Mouse (Mus musculus) lung, postnatal 0 days (tissue): ENCODE results near the gene Add1. TPM values are rescaled to one million over a fixed set of nuclear protein-coding genes. Genes with fewer than 3 reads are reported as not detected.
"Not testable (repeated sequence)": the region's sequence is repeated elsewhere in the genome, so short reads cannot be mapped to it uniquely, and the experiment has no call there.

Source experiments
- ATAC-seq: fragments of 200-750 bp; cut with Nextera tagmentation; 2 replicates; pipeline ENCODE4 v1.8.0; 2017; ENCODE audit warnings: moderate library complexity
- DNase-seq: peaks from one replicate; pipeline ENCODE4 v3.0.0-alpha.2; 2016; ENCODE audit warnings: low spot score
- H3K27ac ChIP-seq: fragments of 300-500 bp; sonication (generic); 2 replicates; pipeline ENCODE4 v1.5.1; 2014; ENCODE audit warnings: antibody characterized with exemption, mild to moderate bottlenecking, low read length, mixed read lengths
- H3K27me3 ChIP-seq: fragments of 300-500 bp; sonication (generic); replicated peaks from 2 replicates; pipeline ENCODE4 v1.6.1; 2014; ENCODE audit warnings: low read length, mixed read lengths; ENCODE audit not compliant: insufficient read depth
- H3K36me3 ChIP-seq: fragments of 300-500 bp; sonication (generic); 2 replicates; pipeline ENCODE4 v1.6.1; 2014; ENCODE audit warnings: low read length, mixed read lengths; ENCODE audit not compliant: insufficient read depth
- H3K4me1 ChIP-seq: fragments of 300-500 bp; sonication (generic); 2 replicates; pipeline ENCODE4 v1.6.1; 2014; ENCODE audit warnings: antibody characterized with exemption, low read depth, low read length, mixed read lengths; ENCODE audit not compliant: insufficient read depth
- H3K4me2 ChIP-seq: fragments of 300-500 bp; sonication (generic); replicated peaks from 2 replicates; pipeline ENCODE4 v1.6.1; 2014; ENCODE audit warnings: low read depth, mild to moderate bottlenecking, low read length, moderate library complexity, mixed read lengths
- H3K4me3 ChIP-seq: fragments of 300-500 bp; sonication (generic); 2 replicates; pipeline ENCODE4 v1.5.1; 2014; ENCODE audit warnings: low read depth, low read length
- H3K9ac ChIP-seq: fragments of 300-500 bp; sonication (generic); replicated peaks from 2 replicates; pipeline ENCODE4 v1.6.1; 2014; ENCODE audit warnings: low read depth, mild to moderate bottlenecking
- H3K9me3 ChIP-seq: fragments of 300-500 bp; sonication (generic); 2 replicates; pipeline ENCODE4 v1.6.1; 2016; ENCODE audit warnings: low read length, mixed read lengths
- CTCF ChIP-seq: IDR thresholded peaks from 2 replicates; pipeline ENCODE4 v1.5.1; 2016; ENCODE audit warnings: antibody characterized with exemption, mild to moderate bottlenecking
- EP300 ChIP-seq: IDR thresholded peaks from 2 replicates; pipeline ENCODE4 v1.6.1; 2016; ENCODE audit warnings: antibody characterized with exemption, mild to moderate bottlenecking, control low read depth
- WGBS: fragments of 180-500 bp; shearing (Covaris S2); extraction: QIAGEN DNeasy Blood & Tissue Kit; methylation state at CpG from one replicate; pipeline ENCODE4 v1.1.7; 2014; 5-methylcytosine and 5-hydroxymethylcytosine counted together
- polyA plus RNA-seq: library from polyadenylated mRNA; unstranded; fragments of >200 nt; fragmentation: Nextera tagmentation; extraction: Ambion mirVana; gene quantifications from 2 replicates; pipeline ENCODE4 v1.2.1, GENCODE M21; 2015

Gene Add1
- polyA plus RNA-seq, 1 experiment from 2014 or later = 135 TPM

DNA sequence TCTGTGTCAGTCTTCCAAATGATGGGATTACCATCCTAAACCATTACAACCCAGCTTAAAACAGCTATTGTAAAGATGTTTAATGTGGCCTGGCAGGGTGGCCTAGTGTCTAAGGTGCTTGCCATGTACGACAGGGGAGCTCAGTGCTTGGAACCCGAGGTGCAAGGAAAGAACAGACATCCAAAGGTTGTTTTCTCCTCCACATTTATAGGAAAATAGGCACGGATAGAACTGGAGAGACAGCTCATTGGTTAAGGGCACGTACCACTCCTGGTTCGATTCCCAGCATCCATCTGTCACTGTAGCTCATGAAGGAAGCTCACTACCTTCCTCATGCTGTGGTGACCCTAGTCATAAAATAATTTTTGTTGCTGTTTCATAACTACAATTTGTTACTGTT is 14.4 kb downstream of the Add1 start:
- Histone ChIP-seq H3K36me3 (no peaks in the 10 kb centered on the region), H3K4me1 (no peaks in the 10 kb centered on the region), H3K4me3 (no peak overlapping the region), H3K27me3 (no peaks in the 10 kb centered on the region), H3K9me3 (no peaks in the 10 kb centered on the region), H3K4me2 (no peak overlapping the region), H3K9ac (no peak overlapping the region), H3K27ac (no peak overlapping the region)
- no peak for ATAC-seq
- TF ChIP-seq EP300 = no peak
- TF ChIP-seq CTCF = no peak
- WGBS = 95% methylated on average over 5 of the region's 5 CpGs
- no peak for DNase-seq

DNA sequence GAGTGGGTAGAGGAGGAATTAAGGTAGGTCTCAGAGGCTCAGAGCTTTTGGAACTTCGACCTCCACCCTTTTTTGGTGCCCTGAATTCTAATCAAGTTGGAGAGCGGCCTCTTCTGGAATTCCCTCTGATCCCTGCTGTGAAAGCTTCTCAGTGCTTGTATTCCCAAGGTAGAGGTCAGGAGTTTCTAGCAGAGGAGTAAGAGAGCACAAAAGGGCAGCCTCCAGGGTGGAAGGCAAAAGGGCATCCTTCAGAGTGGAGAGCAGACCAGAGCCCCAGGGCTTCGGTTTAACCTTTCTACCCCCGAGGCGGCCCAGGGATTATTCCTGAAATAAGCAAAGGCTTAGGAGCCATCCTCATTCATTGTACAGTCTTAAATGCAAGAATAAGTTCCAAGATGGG is 16.6 kb downstream of the Add1 start:
- H3K4me2 ChIP-seq = no peak overlapping the region
- H3K27ac ChIP-seq = no peak overlapping the region
- H3K9me3 ChIP-seq = no peaks in the 10 kb centered on the region
- no peak for TF ChIP-seq EP300
- no peak for TF ChIP-seq CTCF
- no peak overlapping the region for H3K9ac ChIP-seq
- H3K36me3 ChIP-seq = no peaks in the 10 kb centered on the region
- 59% methylated on average over 5 of the region's 5 CpGs for WGBS
- no peak overlapping the region for H3K4me3 ChIP-seq
- no peak for ATAC-seq
- H3K27me3 ChIP-seq = no peaks in the 10 kb centered on the region
- H3K4me1 ChIP-seq = no peaks in the 10 kb centered on the region
- DNase-seq = no peak

DNA sequence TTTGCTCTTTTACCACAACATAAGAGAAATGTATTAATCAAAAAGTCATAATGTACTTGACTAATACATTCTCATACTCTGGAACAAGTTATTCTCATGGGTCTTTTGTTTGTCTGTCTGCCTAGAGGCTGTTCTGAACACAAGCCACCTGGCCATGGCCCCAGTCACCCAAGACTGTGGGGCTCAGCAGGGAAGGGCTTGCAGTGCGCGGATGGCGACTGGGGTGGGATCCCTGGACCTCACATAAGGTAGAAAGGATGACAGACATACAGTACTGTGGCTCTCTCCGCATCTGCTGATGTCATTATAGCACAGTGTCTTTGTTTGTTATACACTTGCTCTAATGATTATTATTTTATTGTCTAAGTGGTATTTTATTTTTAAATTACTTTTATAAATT is 17.2 kb downstream of the Add1 start:
- DNase-seq (no peak), ATAC-seq (no peak)
- no peak overlapping the region for H3K4me2 ChIP-seq
- no peak overlapping the region for H3K27ac ChIP-seq
- TF ChIP-seq EP300 = no peak
- no peak overlapping the region for H3K9ac ChIP-seq
- no peaks in the 10 kb centered on the region for H3K27me3 ChIP-seq
- H3K4me3 ChIP-seq = no peak overlapping the region
- H3K4me1 ChIP-seq = no peaks in the 10 kb centered on the region
- no peaks in the 10 kb centered on the region for H3K36me3 ChIP-seq
- no peaks in the 10 kb centered on the region for H3K9me3 ChIP-seq
- 67% methylated on average over 4 of the region's 4 CpGs for WGBS

DNA sequence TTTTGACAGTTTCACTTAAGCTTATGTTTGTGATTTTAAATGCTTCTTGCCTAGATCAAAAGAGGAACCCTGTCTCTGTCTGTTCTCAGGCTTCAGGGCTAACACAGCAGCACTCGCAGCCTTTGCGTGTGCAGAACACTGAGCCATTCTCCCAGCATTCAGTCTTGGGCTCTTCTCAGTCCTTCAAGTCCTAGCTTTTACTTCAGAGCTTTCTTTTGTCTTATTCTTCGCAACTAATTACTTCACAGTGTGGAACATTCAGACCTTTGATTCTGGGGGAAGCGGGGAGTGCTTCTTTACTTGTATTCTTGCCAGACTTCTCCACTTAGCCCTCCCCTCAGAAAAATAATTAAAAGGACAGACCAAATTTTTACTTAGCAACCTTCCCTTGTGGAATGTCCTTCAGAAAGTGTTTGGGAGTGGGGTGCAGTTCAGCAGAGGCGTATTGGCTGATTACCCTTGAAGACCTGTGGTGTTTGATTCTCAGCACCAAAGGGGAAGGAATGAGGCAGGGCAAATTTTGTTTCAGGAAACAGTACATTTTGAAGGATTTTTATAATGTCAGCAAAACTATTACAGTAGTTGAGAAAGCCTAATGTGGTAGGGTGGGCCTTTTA is 18.0 kb downstream of the Add1 start:
- DNase-seq (peak; percentile 31), ATAC-seq (no peak)
- Histone ChIP-seq H3K27ac (no peak overlapping the region), H3K9ac (no peak overlapping the region), H3K4me1 (no peaks in the 10 kb centered on the region), H3K4me2 (no peak overlapping the region), H3K9me3 (no peaks in the 10 kb centered on the region), H3K36me3 (no peaks in the 10 kb centered on the region), H3K4me3 (no peak overlapping the region), H3K27me3 (no peaks in the 10 kb centered on the region)
- WGBS = 61% methylated on average over 5 of the region's 5 CpGs
- TF ChIP-seq CTCF = no peak
- no peak for TF ChIP-seq EP300

DNA sequence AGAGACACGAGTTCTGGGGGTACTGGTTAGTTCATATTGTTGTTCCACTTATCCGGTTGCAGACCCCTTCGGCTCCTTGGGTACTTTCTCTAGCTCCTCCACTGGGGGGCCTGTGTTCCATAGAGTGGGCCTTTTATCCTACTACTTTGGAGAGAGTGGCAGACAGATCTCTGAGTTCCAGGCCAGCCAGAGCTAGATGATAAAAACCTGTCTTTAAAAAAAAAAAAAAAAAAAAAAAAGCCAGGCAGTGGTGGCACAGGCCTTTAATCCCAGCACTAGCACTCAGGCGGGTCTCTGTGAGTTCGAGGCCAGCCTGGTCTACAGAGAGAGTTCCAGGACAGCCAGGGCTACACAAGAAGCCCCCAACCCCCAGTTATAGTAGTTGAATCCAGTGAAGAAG is 18.8 kb downstream of the Add1 start:
- WGBS = 92% methylated on average over 5 of the region's 5 CpGs
- ATAC-seq, H3K27me3 ChIP-seq, H3K4me2 ChIP-seq, H3K27ac ChIP-seq, H3K4me3 ChIP-seq, DNase-seq, H3K36me3 ChIP-seq, H3K9me3 ChIP-seq, H3K4me1 ChIP-seq, H3K9ac ChIP-seq: not testable (repeated sequence)

DNA sequence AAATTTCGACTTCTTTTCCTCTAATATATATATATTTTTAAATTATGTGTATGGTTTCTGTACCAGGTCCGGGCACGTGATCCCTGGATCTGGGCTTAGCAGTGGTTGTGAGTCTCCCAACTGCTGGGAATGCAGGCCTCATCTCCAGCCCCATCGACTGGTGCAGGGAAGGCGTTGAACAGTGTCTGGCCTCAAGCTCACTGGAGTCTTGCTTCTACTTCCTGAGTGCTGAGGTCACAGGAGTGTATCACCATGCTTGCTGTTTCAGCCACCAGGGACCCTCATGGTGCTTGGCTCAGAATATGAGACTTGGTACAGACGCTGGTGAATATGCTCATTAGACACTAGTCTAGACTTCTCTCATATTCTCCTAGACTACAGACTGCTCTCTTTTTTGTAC is 19.2 kb downstream of the Add1 start:
- Histone ChIP-seq H3K36me3 (no peaks in the 10 kb centered on the region), H3K4me2 (no peak overlapping the region), H3K9ac (no peak overlapping the region), H3K9me3 (no peaks in the 10 kb centered on the region), H3K27me3 (no peaks in the 10 kb centered on the region), H3K4me1 (no peaks in the 10 kb centered on the region), H3K27ac (no peak overlapping the region), H3K4me3 (no peak overlapping the region)
- 95% methylated on average over 6 of the region's 6 CpGs for WGBS
- DNase-seq (no peak), ATAC-seq (no peak)
- TF ChIP-seq EP300 (no peak), CTCF (no peak)

DNA sequence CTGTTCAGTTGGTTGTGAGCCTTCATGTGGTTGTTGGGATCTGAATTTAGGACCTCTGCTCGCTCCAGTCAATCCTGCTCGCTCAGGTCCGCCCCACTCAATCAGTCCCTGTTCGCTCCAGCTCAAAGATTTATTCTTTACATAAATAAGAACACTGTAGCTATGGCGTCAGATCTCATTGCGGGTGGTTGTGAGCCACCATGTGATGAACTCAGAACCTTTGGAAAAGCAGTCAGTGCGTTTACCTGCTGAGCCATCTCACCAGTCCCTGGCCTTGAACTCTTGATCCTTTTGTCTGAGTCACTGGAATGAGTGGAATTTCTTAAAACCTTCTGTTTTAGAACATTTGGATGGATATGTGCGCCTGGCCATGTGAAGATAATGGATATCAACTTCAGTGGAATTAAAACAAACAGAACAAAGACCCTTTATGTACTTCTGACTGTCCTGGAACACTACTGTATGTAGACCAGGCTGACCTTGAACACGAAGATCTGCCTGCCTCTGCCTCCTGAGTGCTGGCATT is 19.8 kb downstream of the Add1 start:
- H3K27me3 ChIP-seq = no peaks in the 10 kb centered on the region
- no peak overlapping the region for H3K27ac ChIP-seq
- no peaks in the 10 kb centered on the region for H3K36me3 ChIP-seq
- TF ChIP-seq EP300 (no peak), CTCF (no peak)
- WGBS = 94% methylated on average over 9 of the region's 9 CpGs
- H3K9ac ChIP-seq = no peak overlapping the region
- DNase-seq = no peak
- no peak for ATAC-seq
- H3K4me1 ChIP-seq = no peaks in the 10 kb centered on the region
- no peak overlapping the region for H3K4me2 ChIP-seq
- H3K4me3 ChIP-seq = no peak overlapping the region
- no peaks in the 10 kb centered on the region for H3K9me3 ChIP-seq
